ENCODE assay signal across 11 mouse cellular contexts in genomic region chr12:3719151-3719721, GRCm38 (mm10).
DNase-seq lines count a peak whose midpoint lies in the region; ATAC-seq and TF ChIP-seq lines count a peak whose summit lies in the region.
"Had no signal": no experiment of that assay in that cellular context is flagged by ENCODE, and none has a peak within 500 bp of the region (broad histone marks: within the 10 kb centered on the region; RNA-seq: fewer than 3 reads in every experiment).

No protein-coding gene starts in this region.

- no peak overlapping the region for H3K4me3 ChIP-seq in lung, embryonic 15.5 days
- no peak overlapping the region for H3K4me3 ChIP-seq in embryonic facial prominence, embryonic 13.5 days
- H3K4me3 ChIP-seq in midbrain, postnatal 0 days (ENCODE audit: low read depth, low read length): no peak overlapping the region

- no peaks in the 10 kb centered on the region for H3K9me3 ChIP-seq in lung, embryonic 15.5 days
- no peaks in the 10 kb centered on the region for H3K9me3 ChIP-seq in embryonic facial prominence, embryonic 13.5 days
- no peaks in the 10 kb centered on the region for H3K9me3 ChIP-seq in midbrain, postnatal 0 days (ENCODE audit: low read length)

- no peak overlapping the region for H3K9ac ChIP-seq in lung, embryonic 15.5 days
- H3K9ac ChIP-seq in embryonic facial prominence, embryonic 13.5 days: no peak overlapping the region
- H3K9ac ChIP-seq in midbrain, postnatal 0 days (replicated peaks; ENCODE audit: low read length, poor library complexity, severe bottlenecking): no peak overlapping the region

- no peak for TF ChIP-seq CTCF in midbrain, postnatal 0 days (IDR thresholded peaks at IDR 0.05)

- WGBS in lung, embryonic 15.5 days: 36% methylated on average over 4 of the region's 4 CpGs
- WGBS in embryonic facial prominence, embryonic 13.5 days: 20% methylated on average over 4 of the region's 4 CpGs
- 47% methylated on average over 4 of the region's 4 CpGs for WGBS in midbrain, postnatal 0 days

- DNase-seq in embryo, embryonic 10.5 days (ENCODE audit: low spot score): peak; percentile 11
- DNase-seq in embryo, embryonic 9.5 days (ENCODE audit: extremely low spot score): no peak
- no peak for DNase-seq in lung, postnatal 14 days
- DNase-seq in midbrain, postnatal 0 days (ENCODE audit: low spot score): peak; percentile 26
- DNase-seq in kidney, adult 9 months: no peak
- DNase-seq in ovary, postnatal 10 days (ENCODE audit: low spot score): no peak
- DNase-seq: B cell, adult 2 months had no signal

- H3K27ac ChIP-seq in lung, embryonic 15.5 days: peak overlapping the region; percentile 27
- H3K27ac ChIP-seq in embryonic facial prominence, embryonic 13.5 days: peak overlapping the region; percentile 53
- peak overlapping the region; percentile 43; the same call in 1 of the 2 replicates for H3K27ac ChIP-seq in midbrain, postnatal 0 days (ENCODE audit: low read depth, low read length)
- H3K27ac ChIP-seq: macrophage had no signal

- H3K36me3 ChIP-seq in lung, embryonic 15.5 days: no peaks in the 10 kb centered on the region
- H3K36me3 ChIP-seq in embryonic facial prominence, embryonic 13.5 days: 0 out of 2 replicates have a peak, but pooled peaks cover 7% of the 10 kb centered on the region
- no peaks in the 10 kb centered on the region for H3K36me3 ChIP-seq in midbrain, postnatal 0 days (ENCODE audit: insufficient read depth, low read length)

- peaks cover 14% of the 10 kb centered on the region; the same call in 1 of the 2 replicates for H3K4me1 ChIP-seq in lung, embryonic 15.5 days
- H3K4me1 ChIP-seq in embryonic facial prominence, embryonic 13.5 days: peaks cover 30% of the 10 kb centered on the region
- H3K4me1 ChIP-seq in midbrain, postnatal 0 days (ENCODE audit: insufficient read depth, low read length): no peaks in the 10 kb centered on the region

- H3K4me2 ChIP-seq in lung, embryonic 15.5 days: no peak overlapping the region
- no peak overlapping the region; the same call in 1 of the 2 replicates for H3K4me2 ChIP-seq in embryonic facial prominence, embryonic 13.5 days
- H3K4me2 ChIP-seq in midbrain, postnatal 0 days (ENCODE audit: low read depth, low read length, poor library complexity, severe bottlenecking): no peak overlapping the region
- H3K4me2 ChIP-seq: heart, embryonic 11.5 days had no signal

- ATAC-seq in lung, embryonic 15.5 days (ENCODE audit: borderline replicate concordance, extremely low read depth, low FRiP score, low TSS enrichment): peak; percentile 52; the same call in 1 of the 2 replicates
- ATAC-seq in embryonic facial prominence, embryonic 13.5 days (ENCODE audit: insufficient number of reproducible peaks, insufficient read depth, low FRiP score, low TSS enrichment, low read depth): no peak
- ATAC-seq in midbrain, postnatal 0 days (ENCODE audit: low FRiP score): no peak

- no peaks in the 10 kb centered on the region for H3K27me3 ChIP-seq in lung, embryonic 15.5 days
- H3K27me3 ChIP-seq in embryonic facial prominence, embryonic 13.5 days: no peaks in the 10 kb centered on the region
- no peaks in the 10 kb centered on the region for H3K27me3 ChIP-seq in midbrain, postnatal 0 days (ENCODE audit: insufficient read depth, low read length)

Comparison
In these comparisons a context has a peak if more than half of its experiments do, and no peak if none do; other contexts are left out.
1. DNase-seq: peak in embryo, embryonic 10.5 days (single experiment) and midbrain, postnatal 0 days (single experiment); none in embryo, embryonic 9.5 days (single experiment), lung, postnatal 14 days (single experiment), kidney, adult 9 months (single experiment) and ovary, postnatal 10 days (single experiment).
2. Peak in every context shown above with its lines, with median percentiles within 50 percentile points of each other: H3K27ac ChIP-seq.